Mouse (Mus musculus) thymus, adult 2 months (tissue): Measurements from ENCODE around the gene Cyp2e1. TPM values are rescaled to one million over a fixed set of nuclear protein-coding genes. Genes with fewer than 3 reads are reported as not detected.

Experiments used
- DNase-seq: peaks from one replicate; pipeline ENCODE4 v3.0.0; 2021
- H3K27ac ChIP-seq: fragments of 200-500 bp; 2 replicates; pipeline ENCODE4 v1.5.1; 2012; ENCODE audit warnings: low read length, control low read depth; ENCODE audit not compliant: control insufficient read depth, insufficient read depth
- H3K27me3 ChIP-seq: fragments of 200-500 bp; 2 replicates; pipeline ENCODE4 v1.6.1; 2012; ENCODE audit warnings: mild to moderate bottlenecking, low read length, moderate library complexity, mixed read lengths; ENCODE audit not compliant: control insufficient read depth, insufficient read depth
- H3K36me3 ChIP-seq: fragments of 200-500 bp; 2 replicates; pipeline ENCODE4 v1.6.1; 2012; ENCODE audit warnings: mild to moderate bottlenecking, low read length, moderate library complexity; ENCODE audit not compliant: control insufficient read depth, insufficient read depth
- H3K4me1 ChIP-seq: fragments of 200-500 bp; replicated peaks from 2 replicates; pipeline ENCODE4 v1.6.1; 2012; ENCODE audit warnings: low read length; ENCODE audit not compliant: control insufficient read depth, insufficient read depth
- H3K4me3 ChIP-seq: fragments of 200-500 bp; 2 replicates; pipeline ENCODE4 v1.5.1; 2012; ENCODE audit warnings: mild to moderate bottlenecking, low read length, control low read depth, moderate library complexity; ENCODE audit not compliant: control insufficient read depth, insufficient read depth
- CTCF ChIP-seq: fragments of 200-500 bp; IDR thresholded peaks from 2 replicates; pipeline ENCODE4 v1.5.1; 2012; ENCODE audit warnings: mild to moderate bottlenecking, control low read depth, low read length, moderate library complexity, borderline replicate concordance; ENCODE audit not compliant: control insufficient read depth, poor library complexity, insufficient read depth; ENCODE audit errors: extremely low read depth
- POLR2A ChIP-seq: fragments of 200-500 bp; IDR thresholded peaks from 2 replicates; pipeline ENCODE4 v1.6.1; 2012; ENCODE audit warnings: mild to moderate bottlenecking, low read length, control low read depth, moderate library complexity; ENCODE audit not compliant: control insufficient read depth, poor library complexity, insufficient read depth; ENCODE audit errors: extremely low read depth
- WGBS: fragments of 180-500 bp; shearing (Covaris S2); methylation state at CpG from one replicate; pipeline ENCODE4 v1.1.7; 2018; 5-methylcytosine and 5-hydroxymethylcytosine counted together
- polyA plus RNA-seq: library from polyadenylated mRNA; depleted of rRNA; stranded (reverse); fragments of >200 nt; gene quantifications from 2 replicates; pipeline ENCODE4 v1.2.3, GENCODE M21; 2012; rRNA removed

Cyp2e1 gene
- 11.2 and 12.2 TPM in 2 replicates for polyA plus RNA-seq

GRCm38 (mm10) chr7:140763447-140764020, at the start of gene Cyp2e1:
Cyp2e1 (plus strand) TSS chr7:140763739.
- no peaks in the 10 kb centered on the region for H3K36me3 ChIP-seq
- DNase-seq = no peak
- no peak within 1 kb of the TSS for H3K27ac ChIP-seq
- no peak within 1 kb of the TSS for H3K4me3 ChIP-seq
- peaks cover 5% of the 10 kb centered on the region for H3K4me1 ChIP-seq
- H3K27me3 ChIP-seq = no peaks in the 10 kb centered on the region
- TF ChIP-seq CTCF = no peak
- TF ChIP-seq POLR2A = no peak
- 95% methylated on average over 7 of the region's 7 CpGs for WGBS

DNA sequence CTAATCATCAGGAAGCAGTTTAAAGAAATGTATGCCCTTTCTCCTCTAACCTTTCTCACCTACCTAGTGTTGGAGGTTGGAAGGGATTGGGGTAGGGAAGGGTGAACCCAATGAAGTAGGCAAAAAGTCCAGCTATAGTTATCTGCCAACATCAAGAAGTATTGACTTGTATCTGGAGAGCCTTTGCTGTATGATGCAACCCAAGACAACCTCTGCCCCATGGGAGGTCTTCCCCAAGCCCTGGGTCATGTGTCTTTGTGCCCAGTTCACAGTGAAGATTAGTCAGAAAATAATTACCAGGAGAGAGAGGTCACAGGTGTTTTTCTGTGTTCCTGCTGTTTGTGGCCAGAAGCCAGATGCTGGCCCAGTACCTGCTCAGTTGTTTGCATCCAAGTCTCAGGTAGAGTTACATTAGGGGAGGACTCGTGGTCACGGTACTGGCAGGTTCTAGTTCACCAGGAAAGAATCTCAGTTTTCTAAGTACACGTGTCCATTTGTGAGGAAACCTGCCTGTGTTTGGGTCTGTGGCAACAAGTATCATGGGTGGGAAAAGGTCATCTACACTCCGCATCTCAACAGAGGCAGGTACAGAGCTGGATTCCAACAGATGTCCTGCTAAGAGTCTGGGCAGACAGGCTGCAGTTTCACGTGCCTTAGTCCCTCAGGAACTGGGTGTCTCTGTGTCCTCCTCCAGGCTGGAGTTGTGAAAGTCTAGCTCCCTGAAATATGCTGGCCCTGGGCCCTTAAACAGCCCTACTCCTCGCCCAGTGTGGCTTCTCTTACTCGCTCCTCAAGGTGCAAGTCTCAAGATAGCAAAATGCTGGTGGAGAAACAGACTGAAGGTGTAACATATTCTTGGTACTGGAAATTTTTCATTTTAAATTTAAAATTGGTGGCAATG, 46.1 kb upstream of the Cyp2e1 start:
- 86% methylated on average over 7 of the region's 7 CpGs for WGBS
- Histone ChIP-seq H3K27me3 (no peaks in the 10 kb centered on the region), H3K36me3 (no peaks in the 10 kb centered on the region), H3K4me1 (no peaks in the 10 kb centered on the region), H3K27ac (no peak overlapping the region), H3K4me3 (no peak overlapping the region)
- TF ChIP-seq CTCF (no peak), POLR2A (no peak)
- DNase-seq = no peak

DNA sequence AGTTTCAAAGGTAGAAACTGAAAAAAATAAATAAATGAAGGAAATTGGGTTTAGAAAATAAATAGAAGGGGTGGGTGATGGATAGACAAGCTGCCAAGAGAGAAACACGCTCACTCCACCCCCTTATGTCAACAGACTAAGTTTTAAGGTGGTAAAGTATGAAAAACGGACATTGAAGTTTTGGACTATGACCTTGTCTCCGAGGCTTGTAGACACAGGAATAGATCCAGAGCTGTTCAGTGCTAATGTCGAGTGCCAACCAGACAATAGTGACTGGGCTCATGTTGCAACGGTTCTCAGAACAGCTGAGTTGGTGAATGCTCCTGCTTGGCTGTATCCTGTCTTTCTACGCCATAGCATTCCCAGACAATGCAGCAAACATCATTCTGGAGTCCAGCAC, 42.4 kb upstream of the Cyp2e1 start:
- no peaks in the 10 kb centered on the region for H3K4me1 ChIP-seq
- 92% methylated on average over 6 of the region's 6 CpGs for WGBS
- no peaks in the 10 kb centered on the region for H3K27me3 ChIP-seq
- no peak overlapping the region for H3K27ac ChIP-seq
- DNase-seq = no peak
- TF ChIP-seq CTCF (no peak), POLR2A (no peak)
- H3K36me3 ChIP-seq = no peaks in the 10 kb centered on the region
- no peak overlapping the region for H3K4me3 ChIP-seq

GRCm38 (mm10) chr7:140725558-140725957, 38.0 kb upstream of the Cyp2e1 start:
- no peak overlapping the region for H3K4me3 ChIP-seq
- no peaks in the 10 kb centered on the region for H3K27me3 ChIP-seq
- no peak overlapping the region for H3K27ac ChIP-seq
- no peak for DNase-seq
- TF ChIP-seq CTCF = no peak
- no peak for TF ChIP-seq POLR2A
- no peaks in the 10 kb centered on the region for H3K4me1 ChIP-seq
- no peaks in the 10 kb centered on the region for H3K36me3 ChIP-seq

DNA sequence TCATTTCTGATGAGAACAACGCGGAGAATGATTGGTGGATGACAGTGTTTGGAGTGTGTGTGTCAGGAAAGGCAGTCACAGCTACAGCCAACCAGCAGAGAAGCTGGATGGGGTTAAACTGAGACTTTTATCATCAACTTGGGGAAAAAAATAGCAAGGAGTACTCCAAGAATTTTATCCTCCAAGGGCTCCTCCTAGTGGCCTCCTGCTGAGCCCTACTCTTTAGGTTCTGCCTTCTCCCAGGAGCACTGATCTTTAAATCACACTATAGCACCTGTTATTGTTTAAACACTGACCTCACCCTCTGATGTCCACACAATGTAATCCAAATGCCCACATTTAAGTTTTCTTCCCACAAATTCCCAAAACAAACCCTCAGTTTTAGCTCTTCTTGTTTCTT, 30.4 kb upstream of the Cyp2e1 start:
- no peaks in the 10 kb centered on the region for H3K36me3 ChIP-seq
- H3K27ac ChIP-seq = no peak overlapping the region
- H3K4me1 ChIP-seq = no peaks in the 10 kb centered on the region
- no peaks in the 10 kb centered on the region for H3K27me3 ChIP-seq
- H3K4me3 ChIP-seq = no peak overlapping the region
- TF ChIP-seq POLR2A = no peak
- no peak for TF ChIP-seq CTCF
- no peak for DNase-seq
- 78% methylated on average over 2 of the region's 2 CpGs for WGBS

DNA sequence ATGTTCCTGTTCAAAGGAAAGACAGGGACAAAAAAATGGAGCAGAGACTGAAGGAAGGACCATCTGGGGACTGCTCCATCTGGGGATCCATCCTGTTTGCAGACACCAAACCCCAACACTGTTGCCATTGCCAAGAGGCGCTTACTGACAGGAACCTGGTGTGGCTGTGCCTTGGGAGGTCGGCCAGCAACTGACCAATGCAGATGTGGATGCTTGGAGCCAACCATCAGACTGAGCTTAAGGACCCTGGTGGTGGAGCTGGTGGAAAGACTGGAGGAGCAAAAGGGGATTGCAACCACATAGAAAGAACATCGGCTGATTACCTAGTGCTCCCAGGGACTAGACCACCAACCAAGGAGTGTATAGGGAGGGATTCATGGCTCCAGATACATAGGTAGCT, 16.1 kb upstream of the Cyp2e1 start:
- H3K27me3 ChIP-seq = no peaks in the 10 kb centered on the region
- TF ChIP-seq CTCF = no peak
- TF ChIP-seq POLR2A = no peak
- no peaks in the 10 kb centered on the region for H3K36me3 ChIP-seq
- 92% methylated on average over 3 of the region's 3 CpGs for WGBS
- no peak overlapping the region for H3K4me3 ChIP-seq
- no peaks in the 10 kb centered on the region for H3K4me1 ChIP-seq
- no peak overlapping the region for H3K27ac ChIP-seq
- no peak for DNase-seq
